Mouse (Mus musculus) bone marrow macrophage, adult 2 months (primary cell): ENCODE results near the gene Cd22.

Experiments used
- CTCF ChIP-seq: IDR thresholded peaks from 2 replicates; pipeline ENCODE4 v1.5.1; 2012; ENCODE audit warnings: low read depth, mild to moderate bottlenecking, low read length, moderate library complexity
- POLR2A ChIP-seq: IDR thresholded peaks from 2 replicates; pipeline ENCODE4 v1.6.1; 2012; ENCODE audit warnings: mild to moderate bottlenecking, low read depth, low read length, borderline replicate concordance

GRCm38 (mm10) chr7:30920217-30920616 lies 40.1 kb upstream of the Cd22 start:
- TF ChIP-seq CTCF (no peak), POLR2A (no peak)
